Mouse (Mus musculus): Measurements from ENCODE around the gene Cenpx. TPM values are rescaled to one million over a fixed set of nuclear protein-coding genes. Genes with fewer than 3 reads are reported as not detected.
"Not testable (repeated sequence)": the region's sequence is repeated elsewhere in the genome, so short reads cannot be mapped to it uniquely, and the experiment has no call there.

Gene Cenpx
- polyA plus RNA-seq, 1 experiment from 2014 or later: 81.0 TPM

GRCm38 (mm10) chr11:120731395-120731794 is 17.9 kb upstream of the Cenpx start:
- no peak for ATAC-seq
- 76% methylated on average over 1 of the region's 1 CpGs for WGBS (ENCODE audit: insufficient replicate concordance)
- Histone ChIP-seq H3K4me2 (ENCODE audit: low read depth, low read length) (no peak overlapping the region), H3K9me3 (ENCODE audit: low read length) (no peaks in the 10 kb centered on the region), H3K9ac (replicated peaks) (no peak overlapping the region), H3K4me1 (ENCODE audit: insufficient read depth) (peaks cover 7% of the 10 kb centered on the region), H3K27ac (ENCODE audit: low read depth) (no peak overlapping the region), H3K27me3 (ENCODE audit: insufficient read depth, low read length) (0 out of 2 replicates have a peak, but pooled peaks cover 8% of the 10 kb centered on the region), H3K36me3 (replicated peaks; ENCODE audit: insufficient read depth, low read length) (no peaks in the 10 kb centered on the region), H3K4me3 (ENCODE audit: low read depth, low read length) (no peak overlapping the region)
- TF ChIP-seq EP300 (IDR thresholded peaks at IDR 0.05; ENCODE audit: low read depth) (no peak), CTCF (IDR thresholded peaks at IDR 0.05; ENCODE audit: low read depth) (no peak)
- no peak for DNase-seq

GRCm38 (mm10) chr11:120730331-120730870 is 16.9 kb upstream of the Cenpx start:
- no peak for TF ChIP-seq CTCF (IDR thresholded peaks at IDR 0.05; ENCODE audit: low read depth)
- TF ChIP-seq EP300 (IDR thresholded peaks at IDR 0.05; ENCODE audit: low read depth): no peak
- Histone ChIP-seq H3K4me3 (ENCODE audit: low read depth, low read length) (no peak overlapping the region), H3K9ac (replicated peaks) (no peak overlapping the region), H3K36me3 (replicated peaks; ENCODE audit: insufficient read depth, low read length) (0 out of 2 replicates have a peak, but pooled peaks cover 2% of the 10 kb centered on the region), H3K9me3 (ENCODE audit: low read length) (no peaks in the 10 kb centered on the region), H3K4me2 (ENCODE audit: low read depth, low read length) (no peak overlapping the region), H3K27me3 (ENCODE audit: insufficient read depth, low read length) (0 out of 2 replicates have a peak, but pooled peaks cover 8% of the 10 kb centered on the region), H3K4me1 (ENCODE audit: insufficient read depth) (peaks cover 15% of the 10 kb centered on the region), H3K27ac (ENCODE audit: low read depth) (no peak overlapping the region)
- 85% methylated on average over 10 of the region's 10 CpGs for WGBS (ENCODE audit: insufficient replicate concordance)
- ATAC-seq: no peak
- DNase-seq: no peak

GRCm38 (mm10) chr11:120729432-120730050 is 16.0 kb upstream of the Cenpx start:
- not testable (repeated sequence) for H3K27ac ChIP-seq (ENCODE audit: low read depth); H3K4me3 ChIP-seq (ENCODE audit: low read depth, low read length); H3K9ac ChIP-seq (replicated peaks); H3K36me3 ChIP-seq (replicated peaks; ENCODE audit: insufficient read depth, low read length); H3K27me3 ChIP-seq (ENCODE audit: insufficient read depth, low read length); H3K9me3 ChIP-seq (ENCODE audit: low read length)
- Histone ChIP-seq H3K4me1 (ENCODE audit: insufficient read depth) (peaks cover 15% of the 10 kb centered on the region), H3K4me2 (ENCODE audit: low read depth, low read length) (peak overlapping the region; percentile 47)
- ATAC-seq (peak; percentile 30), DNase-seq (peak; percentile 73)
- WGBS (ENCODE audit: insufficient replicate concordance): 5% methylated on average over 17 of the region's 21 CpGs

- H3K9ac ChIP-seq (replicated peaks): no peak overlapping the region
- H3K27ac ChIP-seq (ENCODE audit: low read depth): no peak overlapping the region
- DNase-seq: no peak
- peaks cover 15% of the 10 kb centered on the region for H3K4me1 ChIP-seq (ENCODE audit: insufficient read depth)
- H3K4me3 ChIP-seq (ENCODE audit: low read depth, low read length): no peak overlapping the region
- H3K9me3 ChIP-seq (ENCODE audit: low read length): no peaks in the 10 kb centered on the region
- H3K36me3 ChIP-seq (replicated peaks; ENCODE audit: insufficient read depth, low read length): 0 out of 2 replicates have a peak, but pooled peaks cover 2% of the 10 kb centered on the region
- TF ChIP-seq CTCF (IDR thresholded peaks at IDR 0.05; ENCODE audit: low read depth) (no peak), EP300 (IDR thresholded peaks at IDR 0.05; ENCODE audit: low read depth) (no peak)
- no peak for ATAC-seq
- no peak overlapping the region for H3K4me2 ChIP-seq (ENCODE audit: low read depth, low read length)
- 75% methylated on average over 11 of the region's 11 CpGs for WGBS (ENCODE audit: insufficient replicate concordance)
- 0 out of 2 replicates have a peak, but pooled peaks cover 8% of the 10 kb centered on the region for H3K27me3 ChIP-seq (ENCODE audit: insufficient read depth, low read length)
Observed at GRCm38 (mm10) chr11:120728530-120729240, 15.1 kb upstream of the Cenpx start.

GRCm38 (mm10) chr11:120727564-120727963 is 14.0 kb upstream of the Cenpx start:
- H3K4me1 ChIP-seq (ENCODE audit: insufficient read depth): peaks cover 15% of the 10 kb centered on the region
- H3K4me2 ChIP-seq (ENCODE audit: low read depth, low read length): peak overlapping the region; percentile 86
- ATAC-seq (no peak), DNase-seq (no peak)
- H3K9me3 ChIP-seq (ENCODE audit: low read length): no peaks in the 10 kb centered on the region
- no peak overlapping the region for H3K4me3 ChIP-seq (ENCODE audit: low read depth, low read length)
- no peak for TF ChIP-seq CTCF (IDR thresholded peaks at IDR 0.05; ENCODE audit: low read depth)
- TF ChIP-seq EP300 (IDR thresholded peaks at IDR 0.05; ENCODE audit: low read depth): no peak
- H3K36me3 ChIP-seq (replicated peaks; ENCODE audit: insufficient read depth, low read length): 0 out of 2 replicates have a peak, but pooled peaks cover 2% of the 10 kb centered on the region
- H3K27ac ChIP-seq (ENCODE audit: low read depth): peak overlapping the region; percentile 7; the same call in 1 of the 2 replicates
- peaks cover 6% of the 10 kb centered on the region; the same call in 1 of the 2 replicates for H3K27me3 ChIP-seq (ENCODE audit: insufficient read depth, low read length)
- WGBS (ENCODE audit: insufficient replicate concordance): 46% methylated on average over 12 of the region's 12 CpGs
- H3K9ac ChIP-seq (replicated peaks): no peak overlapping the region

GRCm38 (mm10) chr11:120727169-120727527 is 13.6 kb upstream of the Cenpx start, which contains the start of gene Dcxr:
TSS of gene Dcxr (minus strand) at chr11:120727281.
- WGBS (ENCODE audit: insufficient replicate concordance): 1% methylated on average over 14 of the region's 14 CpGs

More at GRCm38 (mm10) chr11:120727169-120727527, 13.6 kb upstream of the Cenpx start, which contains the start of gene Dcxr:
- Histone ChIP-seq H3K4me2 (ENCODE audit: low read depth, low read length) (peak within 1 kb of the TSS; percentile 86), H3K4me3 (ENCODE audit: low read depth, low read length) (peak within 1 kb of the TSS; percentile 63), H3K9me3 (ENCODE audit: low read length) (no peaks in the 10 kb centered on the region), H3K27me3 (ENCODE audit: insufficient read depth, low read length) (peaks cover 10% of the 10 kb centered on the region), H3K36me3 (replicated peaks; ENCODE audit: insufficient read depth, low read length) (0 out of 2 replicates have a peak, but pooled peaks cover 2% of the 10 kb centered on the region), H3K27ac (ENCODE audit: low read depth) (peak within 1 kb of the TSS; percentile 93), H3K4me1 (ENCODE audit: insufficient read depth) (peaks cover 16% of the 10 kb centered on the region), H3K9ac (replicated peaks) (peak within 1 kb of the TSS; percentile 70)
- TF ChIP-seq EP300 (IDR thresholded peaks at IDR 0.05; ENCODE audit: low read depth): no peak
- TF ChIP-seq CTCF (IDR thresholded peaks at IDR 0.05; ENCODE audit: low read depth): peak; percentile 63
- peak; percentile 88 for DNase-seq
- peak; percentile 89 for ATAC-seq
